Mouse (Mus musculus): ENCODE measurements at regions not wholly inside any gene's neighbourhood (a gene's known extent, or its start where the extent isn't known, plus 50 kb on each side); places are given as distances from the start of the nearest gene placed in this dataset.

DNA sequence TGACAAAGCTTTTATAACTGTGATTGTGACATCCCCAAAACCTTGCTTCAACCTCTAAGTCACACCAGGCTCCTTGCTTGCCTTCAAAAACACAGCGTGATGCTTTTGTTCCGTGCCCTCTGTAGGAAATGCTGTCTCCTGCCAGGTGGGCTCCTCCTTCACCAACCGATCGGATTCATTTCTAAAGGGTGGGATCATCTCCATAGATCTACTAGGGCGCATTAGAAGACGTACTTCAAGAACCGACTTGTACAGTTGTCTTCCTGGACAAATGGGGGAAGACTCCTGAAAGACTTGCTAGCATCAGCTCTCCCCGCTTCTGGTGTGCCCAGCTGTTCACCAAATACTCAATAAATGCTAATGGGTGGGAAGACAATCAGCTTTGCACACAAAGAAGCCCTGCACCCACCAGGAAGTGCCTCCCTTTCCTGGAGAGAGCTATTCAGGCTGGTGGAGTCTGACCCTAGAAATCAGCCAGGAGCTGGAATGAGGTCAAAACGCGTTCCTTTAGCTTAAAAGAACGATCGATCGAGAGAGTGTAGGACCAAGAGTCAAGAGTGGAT is 53.0 kb downstream of the Hoxa1 start:
- in situ Hi-C loops (cut with MboI, MseI), result no loop called here

DNA sequence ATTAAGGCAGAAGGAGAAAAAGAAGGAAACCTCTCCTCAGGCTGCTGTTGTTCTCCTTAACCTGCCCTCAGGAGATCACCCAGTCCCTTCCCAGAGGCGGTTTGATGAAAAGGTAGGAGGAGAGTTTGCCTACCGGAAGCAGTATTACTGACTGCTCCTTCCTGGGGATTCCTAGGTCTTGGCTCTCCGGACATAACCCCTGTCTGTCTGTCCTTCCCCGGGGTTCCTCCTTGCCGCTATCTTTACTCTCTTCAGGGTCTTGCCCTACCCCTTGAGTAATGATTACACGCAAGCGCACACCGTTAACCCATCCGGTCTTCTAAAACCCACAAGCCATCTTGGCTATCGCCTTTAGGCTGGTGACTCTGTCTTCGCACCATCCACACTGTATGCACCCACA is 54.0 kb downstream of the Hoxa1 start:
- in situ Hi-C loops (cut with MboI, MseI), result no loop called here

DNA sequence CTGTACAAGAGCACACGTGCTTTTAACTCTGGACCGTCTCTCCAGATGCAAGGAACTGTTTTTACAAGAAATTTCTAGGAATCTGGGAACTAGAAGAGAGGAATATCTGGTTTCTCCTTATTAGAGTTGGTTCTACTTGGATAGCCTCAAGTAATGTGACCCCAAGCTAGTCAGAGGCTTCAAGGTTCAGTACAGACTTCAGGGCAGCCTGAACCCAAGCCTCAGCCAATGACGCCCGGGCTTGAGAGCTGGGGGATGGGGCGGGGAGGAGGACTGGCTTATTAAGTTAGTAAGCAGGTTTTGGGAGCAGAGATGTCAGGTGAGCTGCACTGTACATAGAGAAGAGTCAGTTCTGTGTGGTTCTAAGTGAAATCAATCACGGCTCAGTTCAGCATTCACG is 54.5 kb downstream of the Hoxa1 start:
- in situ Hi-C loops (cut with MboI, MseI), result no loop called here

DNA sequence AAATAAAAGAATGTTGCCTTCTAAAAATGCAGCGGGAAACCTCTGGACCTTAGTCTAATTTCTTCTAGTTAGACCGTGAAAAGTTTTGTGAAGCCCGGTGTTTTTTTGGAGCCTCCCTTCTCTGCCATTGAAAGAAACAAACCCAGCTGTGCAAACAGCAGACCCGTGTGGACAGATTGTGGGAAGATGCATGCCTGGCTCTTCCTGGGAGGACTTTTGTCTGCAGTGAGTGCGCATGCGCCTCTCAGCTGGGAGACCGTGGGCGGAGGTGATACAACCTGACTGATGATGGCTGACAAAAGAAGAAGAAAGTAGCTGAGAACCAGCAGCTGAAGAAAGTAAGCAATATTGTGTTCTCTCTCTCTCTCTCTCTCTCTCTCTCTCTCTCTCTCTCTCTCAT is 55.4 kb downstream of the Hoxa1 start:
- in situ Hi-C loops (cut with MboI, MseI), result no loop called here

DNA sequence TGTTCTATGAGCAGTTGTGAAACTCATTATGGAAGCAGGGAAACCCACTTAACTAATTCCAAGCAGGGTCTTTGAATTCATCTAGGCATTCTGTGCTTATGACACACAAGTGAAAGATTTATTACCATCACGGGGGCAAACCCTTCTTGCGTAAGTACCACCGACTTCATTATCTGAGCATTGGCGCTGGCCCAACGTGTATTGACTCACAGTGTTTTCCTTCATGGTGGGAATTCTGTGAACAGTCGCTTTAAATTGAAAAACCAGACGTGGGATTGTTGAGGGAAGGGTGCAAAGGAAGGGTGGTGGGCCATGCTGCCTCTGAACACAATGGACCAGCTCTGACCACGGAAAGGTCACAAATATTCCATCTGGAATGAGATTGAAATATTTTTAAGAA is 55.9 kb downstream of the Hoxa1 start:
- in situ Hi-C loops (cut with MboI, MseI), result no loop called here

DNA sequence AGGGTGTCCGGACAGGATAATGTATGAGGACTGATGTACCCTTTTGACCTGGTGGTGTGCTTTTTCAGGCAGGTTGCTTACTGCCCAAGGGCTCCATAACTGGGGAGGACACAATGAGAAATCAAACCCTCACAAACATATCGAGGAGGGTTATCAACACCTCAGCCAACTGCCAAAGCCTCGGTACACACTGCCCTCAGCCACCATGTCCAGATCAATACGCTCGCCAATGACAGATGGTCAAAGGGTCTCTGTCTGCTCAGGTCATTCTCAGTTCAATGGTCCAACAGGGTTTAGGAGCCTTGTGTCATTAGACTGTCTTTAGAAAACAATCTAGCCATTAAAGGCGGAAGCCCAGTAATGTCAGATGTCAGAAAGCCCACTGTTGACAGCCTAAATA is 56.9 kb downstream of the Hoxa1 start:
- in situ Hi-C loops (cut with MboI, MseI), result no loop called here

DNA sequence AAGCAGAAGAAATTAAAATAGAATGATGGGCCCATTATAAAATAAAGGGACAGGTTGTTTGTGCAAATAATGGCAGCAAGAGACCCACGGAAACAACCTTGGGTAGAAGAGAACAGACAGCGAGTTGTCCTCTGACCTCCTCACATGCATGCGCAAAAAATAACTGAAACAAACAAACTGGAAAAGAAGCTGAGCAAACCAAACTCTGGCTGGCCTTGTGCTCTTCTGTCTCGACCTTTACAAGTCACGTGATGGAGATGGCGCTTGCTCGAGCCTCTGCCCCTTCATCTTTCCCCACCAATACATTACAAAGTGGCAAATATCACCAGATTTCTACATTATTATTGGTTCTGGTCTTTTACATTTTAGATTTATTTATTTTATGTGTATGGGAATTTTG is 59.3 kb downstream of the Hoxa1 start:
- in situ Hi-C loops (cut with MboI, MseI), result loop anchor here (10.0 kb wide), 1 partner anchor 854 kb away; no protein-coding TSS in a partner anchor

DNA sequence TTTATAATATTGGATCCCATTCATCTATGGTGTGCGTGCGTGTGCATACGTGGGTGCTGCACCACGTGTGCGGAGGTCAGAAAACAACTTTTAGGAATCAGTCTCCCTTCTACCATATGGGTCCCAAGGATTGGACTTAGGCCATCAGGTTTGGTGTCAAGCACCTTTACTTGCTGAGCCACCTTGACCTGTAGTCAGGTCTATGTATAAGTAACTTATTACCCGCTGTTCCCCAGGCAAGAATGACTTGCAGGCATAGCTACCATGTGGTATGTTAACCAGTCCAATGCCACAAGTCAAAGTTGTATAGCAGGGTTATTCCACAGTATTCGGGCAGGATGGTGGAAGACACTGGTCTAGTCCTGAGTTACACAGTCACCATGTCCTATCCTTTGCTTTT is 62.5 kb downstream of the Hoxa1 start:
- in situ Hi-C loops (cut with MboI, MseI), result loop anchor here (10.0 kb wide), 1 partner anchor 851 kb away; no protein-coding TSS in a partner anchor

DNA sequence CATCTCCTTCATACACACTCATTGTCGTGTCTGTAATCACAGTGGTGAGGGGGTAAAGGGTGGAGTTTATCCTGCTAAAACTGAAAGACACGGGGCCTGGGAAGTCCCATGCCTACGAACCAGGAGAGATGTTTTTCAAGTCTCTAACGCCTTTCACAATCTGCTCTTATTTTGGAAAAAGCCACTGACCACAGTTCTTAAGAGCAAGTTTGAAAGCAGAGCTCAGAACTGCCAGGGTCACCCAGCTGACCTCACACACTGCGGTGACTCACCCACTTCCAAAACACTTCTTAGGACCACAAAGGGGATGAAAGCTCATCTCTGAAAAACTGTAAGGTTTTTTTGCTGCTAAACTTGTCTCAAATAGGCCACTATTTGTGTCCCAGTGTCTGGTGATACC is 66.7 kb downstream of the Hoxa1 start:
- in situ Hi-C loops (cut with MboI, MseI), result loop anchor here (10.0 kb wide), 1 partner anchor 847 kb away; no protein-coding TSS in a partner anchor

DNA sequence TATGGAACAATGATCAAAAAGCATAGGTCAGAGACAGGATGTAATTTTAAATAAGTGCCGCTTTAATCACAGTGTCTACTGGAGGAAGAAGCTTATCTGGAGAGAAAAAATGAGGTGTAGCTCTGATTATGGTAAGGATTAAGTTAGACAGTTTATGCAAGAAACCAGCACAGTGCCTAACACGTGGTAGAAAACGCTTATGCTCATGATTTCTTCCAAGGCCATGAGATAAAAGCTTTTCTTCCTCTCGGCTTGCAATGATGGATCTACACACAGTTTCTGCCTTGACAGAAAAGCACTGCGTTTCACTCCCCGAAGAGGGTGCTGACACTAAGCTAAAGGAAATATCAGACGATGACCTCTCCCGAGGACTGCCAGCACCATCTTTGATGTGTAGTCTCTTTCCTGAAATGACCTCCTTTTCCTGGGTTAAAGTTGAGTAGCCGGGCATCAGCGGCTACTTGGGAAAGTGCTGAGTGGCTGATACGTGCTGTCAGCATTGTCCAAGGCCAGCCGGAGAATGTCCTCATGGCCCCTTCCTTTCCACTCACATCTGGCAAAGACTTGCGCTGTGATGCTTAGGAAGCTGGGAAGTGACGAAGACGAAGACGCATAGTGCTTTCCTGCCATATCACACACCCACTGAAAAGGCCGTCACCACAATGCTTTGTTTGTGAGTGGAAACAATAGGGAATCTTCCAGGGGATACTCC is 72.0 kb downstream of the Hoxa1 start:
- in situ Hi-C loops (cut with MboI, MseI), result no loop called here

DNA sequence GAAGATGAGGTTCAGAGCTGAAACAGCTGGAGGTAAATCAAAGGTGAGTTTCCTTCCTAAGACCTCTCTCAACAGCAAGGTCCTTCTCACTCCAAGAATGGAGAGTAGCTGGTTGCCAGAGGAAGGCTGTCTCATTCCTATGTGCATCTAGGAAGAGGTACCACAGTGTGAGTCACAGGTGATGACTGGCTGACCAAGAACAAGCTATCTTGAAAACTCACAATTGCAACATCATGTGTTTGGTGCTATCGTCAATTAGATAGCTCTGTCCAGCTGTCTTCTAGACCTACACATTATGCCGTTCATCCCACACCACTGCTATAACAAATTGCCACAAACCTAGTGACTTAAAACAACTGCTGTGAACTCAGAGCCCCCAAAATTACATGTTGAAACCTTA is 72.3 kb upstream of the Skap2 start:
- in situ Hi-C loops (cut with MboI, MseI), result no loop called here

DNA sequence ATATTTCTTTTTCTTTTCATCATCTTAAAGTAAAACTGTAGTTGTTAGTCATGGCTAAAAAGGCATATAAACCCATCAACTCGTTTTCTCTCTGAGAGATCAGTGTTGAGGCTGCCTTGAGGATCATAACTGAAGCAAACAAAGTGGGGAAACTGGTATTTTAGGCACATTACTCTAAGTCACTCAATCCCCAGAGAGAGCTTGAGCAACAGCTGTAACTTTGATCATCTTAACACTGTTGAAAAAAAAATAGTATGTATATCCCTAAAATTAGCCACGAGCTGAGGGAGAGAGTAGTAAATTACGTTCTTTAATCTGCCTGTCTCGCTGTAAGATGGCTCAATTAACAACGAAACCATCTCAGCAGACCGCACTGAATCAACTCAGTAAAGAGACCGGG is 67.2 kb upstream of the Skap2 start:
- in situ Hi-C loops (cut with MboI, MseI), result no loop called here

DNA sequence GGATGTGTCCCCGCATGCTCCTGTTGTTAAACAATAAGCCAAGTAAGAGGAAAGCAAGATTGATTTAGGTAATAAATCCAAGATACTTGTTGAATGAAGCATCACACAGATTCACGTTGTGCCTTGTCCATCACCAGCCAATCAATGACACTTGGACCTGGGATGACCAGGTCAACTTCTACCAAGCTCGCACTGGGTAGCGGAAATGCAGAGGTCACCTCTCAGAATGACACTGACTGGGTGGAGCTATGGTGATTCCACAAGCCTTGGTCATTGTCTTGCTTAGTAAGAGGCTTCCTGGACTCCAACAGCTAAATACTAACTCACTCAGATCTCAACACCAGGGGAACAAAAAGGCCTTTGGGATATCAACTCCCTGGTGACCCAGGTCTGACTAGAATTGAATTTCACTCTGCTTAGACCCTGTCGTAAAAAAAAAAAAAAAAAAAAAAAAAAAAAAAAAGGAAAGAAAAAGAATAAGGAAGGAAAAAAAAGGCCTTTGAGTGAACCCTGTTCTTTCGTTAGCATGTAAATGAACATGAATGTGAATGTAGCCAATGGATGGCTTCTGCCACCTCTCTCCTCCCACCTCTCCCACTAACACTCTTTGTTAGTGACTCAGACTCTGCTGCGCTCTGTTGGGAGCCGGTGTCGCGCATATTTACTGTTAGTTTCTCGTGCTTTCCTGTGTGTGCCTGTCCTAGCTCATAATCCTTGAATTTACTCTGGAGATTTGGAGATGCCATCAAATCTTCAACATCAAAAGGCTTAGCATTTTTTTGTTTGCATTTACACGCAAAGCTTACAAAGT is 66.4 kb upstream of the Skap2 start:
- in situ Hi-C loops (cut with MboI, MseI), result no loop called here

DNA sequence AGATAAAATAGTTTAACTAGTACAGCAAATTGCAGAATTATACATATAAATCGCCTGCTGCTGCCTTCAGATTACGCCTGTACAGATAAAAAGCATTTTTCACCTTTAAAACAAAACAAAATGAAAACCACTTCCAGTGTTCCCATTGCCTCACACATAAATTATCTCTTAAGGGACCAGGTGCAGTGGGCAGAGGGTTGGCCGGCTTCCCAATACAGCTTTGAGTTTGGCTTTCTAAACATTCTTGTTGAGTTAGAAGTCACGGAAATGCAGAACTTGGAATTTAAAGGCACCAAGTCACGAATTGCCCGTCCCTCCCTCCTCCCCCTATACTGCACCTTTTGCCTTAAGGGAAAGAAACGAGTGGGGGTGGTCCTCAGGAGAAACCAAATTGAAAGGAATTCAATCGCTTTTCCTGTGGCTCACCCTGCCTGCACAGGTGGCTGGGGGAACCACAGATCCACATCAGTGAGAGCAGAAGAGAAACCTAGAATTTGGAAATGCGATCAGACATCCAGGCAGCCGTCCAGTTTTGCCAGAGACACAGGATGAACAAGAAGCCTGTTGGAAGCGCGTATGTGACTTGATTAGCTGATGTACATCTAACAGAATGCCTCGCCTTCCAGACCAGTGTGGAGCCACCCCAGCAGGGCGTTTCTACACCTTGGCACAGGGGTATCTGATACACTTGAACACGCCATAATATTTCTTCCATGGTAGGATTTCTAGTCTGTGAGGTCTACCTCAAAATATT is 64.0 kb upstream of the Skap2 start:
- in situ Hi-C loops (cut with MboI, MseI), result no loop called here

DNA sequence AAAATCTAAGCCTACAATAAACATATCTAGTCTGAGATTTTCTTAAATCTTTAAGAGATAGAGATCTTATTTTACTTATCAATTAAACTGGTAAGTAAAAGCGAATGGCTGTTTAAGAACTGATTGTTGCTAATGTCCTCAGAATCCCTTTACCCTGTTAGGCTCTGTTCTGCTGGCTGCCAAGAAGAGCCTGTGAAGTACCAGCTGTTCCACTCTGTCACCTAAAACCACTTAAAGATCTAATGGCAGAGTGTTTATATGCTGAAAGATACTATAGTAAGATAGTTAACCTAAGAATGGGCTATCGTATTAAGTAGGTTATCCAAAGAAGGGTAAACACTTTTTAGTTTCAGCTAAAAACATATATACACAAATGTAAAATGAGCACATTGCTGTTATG is 62.6 kb upstream of the Skap2 start:
- in situ Hi-C loops (cut with MboI, MseI), result no loop called here

DNA sequence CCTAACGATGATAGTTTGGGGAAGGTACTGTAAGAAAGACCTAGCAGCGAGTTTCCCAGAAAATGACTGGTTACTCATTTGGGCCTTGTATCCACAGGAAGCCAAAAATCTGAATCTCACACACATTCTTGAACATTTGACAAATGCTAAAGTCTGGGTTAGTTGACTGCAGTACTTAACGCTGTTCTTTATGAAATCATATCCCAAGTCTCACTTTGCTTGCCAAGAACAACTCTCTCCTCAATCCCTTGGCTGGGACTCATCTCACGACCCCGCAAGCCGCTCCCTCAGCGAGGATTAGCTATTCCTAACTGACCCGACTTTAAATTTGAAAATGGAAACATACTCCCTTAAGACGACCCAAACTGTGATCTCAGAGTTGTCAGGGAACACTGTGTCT is 54.8 kb upstream of the Skap2 start:
- in situ Hi-C loops (cut with MboI, MseI), result no loop called here

DNA sequence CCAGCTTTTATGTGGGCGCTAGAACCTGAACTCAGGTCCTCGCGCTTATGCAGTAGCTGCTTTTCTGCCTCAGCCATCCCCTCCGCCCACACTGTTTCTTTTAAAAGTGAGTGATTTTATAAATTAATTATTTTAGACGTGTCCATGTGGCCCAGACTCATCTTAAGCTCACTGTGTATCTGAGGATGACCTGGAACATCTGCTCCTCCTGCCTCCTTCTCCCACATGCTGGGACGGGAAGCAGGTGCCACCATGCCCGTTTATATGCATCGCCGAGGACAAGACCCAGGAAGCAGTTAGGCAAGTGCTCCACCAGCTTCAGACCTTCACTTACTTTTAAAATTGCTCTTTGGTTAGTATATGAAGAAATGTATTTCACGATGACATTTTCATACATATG is 53.3 kb upstream of the Skap2 start:
- in situ Hi-C loops (cut with MboI, MseI), result no loop called here

DNA sequence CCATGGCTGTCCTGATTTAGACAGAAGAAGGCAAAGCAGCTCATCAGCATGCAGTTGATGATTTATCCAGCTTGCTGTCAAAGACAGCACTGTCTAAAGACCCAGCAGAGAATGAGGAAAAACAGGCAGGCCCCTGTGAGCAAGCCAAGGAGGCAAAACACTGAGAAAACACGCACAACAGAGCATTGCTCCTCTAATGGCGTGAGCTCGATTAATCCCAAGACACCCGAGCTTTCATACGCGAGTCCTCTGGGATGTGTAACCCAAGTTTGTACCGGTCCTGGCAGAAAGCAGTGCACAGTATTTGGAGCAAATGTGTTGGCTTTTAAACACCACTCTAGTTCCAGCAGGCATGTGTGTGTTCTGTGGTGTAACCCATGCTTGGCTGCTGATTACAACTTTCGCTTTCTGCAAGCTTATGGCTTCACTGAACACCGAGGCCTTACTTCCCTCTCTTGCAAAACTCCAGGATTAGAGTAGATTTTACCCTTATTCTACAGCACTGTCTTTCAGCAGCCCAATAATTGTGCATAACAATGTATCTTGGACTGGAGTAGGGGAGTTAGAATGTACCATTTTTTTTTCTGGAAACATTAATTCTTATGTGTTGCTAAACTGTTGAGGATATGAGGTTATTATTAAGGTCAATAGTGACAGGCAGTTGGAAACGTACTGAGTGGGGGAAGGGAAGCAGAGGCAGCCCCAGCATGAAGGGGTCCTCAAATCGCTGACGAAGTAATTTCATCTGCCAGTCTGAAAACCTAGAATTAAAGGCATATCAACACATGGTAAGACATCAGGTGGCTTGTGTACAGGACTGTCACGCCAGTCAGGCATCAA is 52.0 kb upstream of the Skap2 start:
- in situ Hi-C loops (cut with MboI, MseI), result no loop called here

Measured in regulatory T cell (primary cell).